Mouse (Mus musculus): ENCODE measurements around the gene Ptgfr. TPM values are rescaled to one million over a fixed set of nuclear protein-coding genes. Genes with fewer than 3 reads are reported as not detected.

The Ptgfr gene
- total RNA-seq, 2 experiments from 2014 or later: not detected

DNA sequence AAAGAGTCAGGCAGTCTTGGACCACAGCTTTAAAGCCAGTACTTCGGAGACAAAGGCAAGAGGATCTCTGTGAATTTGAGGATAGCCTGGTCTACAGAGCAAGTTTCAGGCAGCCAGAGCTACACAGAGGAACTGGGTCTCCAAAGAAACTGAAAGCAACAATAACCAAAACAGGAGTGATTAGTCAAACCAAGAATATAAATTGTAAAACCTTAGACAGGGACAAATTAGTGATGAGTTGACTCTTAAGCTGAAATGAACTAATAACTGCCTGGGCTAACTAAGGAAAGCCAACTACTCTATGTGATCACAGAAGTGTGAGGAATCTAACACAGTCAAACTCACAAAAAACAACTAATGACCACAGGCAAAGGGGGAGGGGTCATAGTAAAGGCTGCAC, 88.9 kb downstream of the Ptgfr start:
- no peak for ATAC-seq (replicated peaks; ENCODE audit: poor library complexity)

Other genes starting within 250 kb of the Ptgfr start
- 1.7 and 4.6 TPM in 2 replicates for gene Ifi44, start 87.7 kb downstream of the Ptgfr start, total RNA-seq (2015)
- 1.0 and 1.5 TPM in 2 replicates for gene Ifi44, start 87.7 kb downstream of the Ptgfr start, total RNA-seq (2017)
- gene Ifi44l, start 74.7 kb downstream of the Ptgfr start, total RNA-seq (2015): not detected in 2 replicates
- gene Ifi44l, start 74.7 kb downstream of the Ptgfr start, total RNA-seq (2017): not detected in 2 replicates